Mouse (Mus musculus): ENCODE data around the gene Rph3al.

Rph3al gene

GRCm38 (mm10) chr11:75907406-75907805, 30.8 kb downstream of the Rph3al start:
- no peak for DNase-seq (ENCODE audit: low spot score in 2 of 2)

- no peak for DNase-seq (ENCODE audit: low spot score in 2 of 2)
Measured at GRCm38 (mm10) chr11:75906556-75906955, 31.7 kb downstream of the Rph3al start.

GRCm38 (mm10) chr11:75904982-75905381, 33.2 kb downstream of the Rph3al start:
- DNase-seq (ENCODE audit: low spot score in 2 of 2) = no peak

- DNase-seq (ENCODE audit: low spot score in 2 of 2) = no peak
Measured at GRCm38 (mm10) chr11:75904501-75904900, 33.7 kb downstream of the Rph3al start.

GRCm38 (mm10) chr11:75903486-75903885, 34.7 kb downstream of the Rph3al start:
- DNase-seq (ENCODE audit: low spot score in 2 of 2) = peak in 1 of 2 experiments; percentile 51

DNA sequence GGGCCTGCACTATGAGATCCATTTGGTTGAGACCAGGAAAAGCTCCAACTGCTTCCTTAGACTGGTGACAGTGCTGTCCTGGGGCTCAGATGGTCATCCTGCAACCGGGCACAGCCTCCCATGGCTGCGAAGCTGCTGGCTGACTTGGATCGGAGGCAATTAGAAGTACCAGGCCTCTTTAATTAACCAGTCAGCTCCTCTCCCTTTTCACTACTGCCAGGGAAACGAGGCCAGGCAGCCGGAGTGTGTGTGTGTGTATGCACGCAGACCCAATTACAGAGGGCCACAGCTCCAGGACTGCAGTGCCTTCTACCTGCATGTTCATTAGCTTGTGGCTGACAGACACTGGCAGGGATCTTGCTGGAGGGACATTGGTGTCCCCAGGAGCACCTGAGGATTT, 36.9 kb downstream of the Rph3al start:
- no peak for DNase-seq (ENCODE audit: low spot score in 2 of 2)

DNA sequence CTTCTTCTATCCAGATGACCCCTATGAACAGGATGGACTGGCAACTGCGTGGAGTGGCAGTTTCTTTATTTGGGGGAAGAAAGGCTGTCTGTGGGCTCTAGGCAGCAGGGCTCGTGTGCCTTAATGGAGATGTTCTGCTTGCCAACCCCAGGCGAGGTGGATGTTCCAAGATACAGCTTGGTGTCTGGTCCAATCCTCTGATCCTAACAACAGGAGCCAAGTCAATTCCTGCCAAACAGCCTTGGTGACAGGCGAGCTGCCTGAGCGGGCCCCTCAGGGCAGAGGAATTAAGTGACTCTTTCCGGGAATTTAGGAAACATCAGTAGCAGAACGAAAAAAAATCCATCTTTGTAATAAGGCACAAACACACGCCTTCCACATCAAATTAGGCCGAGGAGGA, 38.6 kb downstream of the Rph3al start:
- no peak for DNase-seq (ENCODE audit: low spot score in 2 of 2)

- DNase-seq (ENCODE audit: low spot score in 2 of 2) = no peak
Measured at GRCm38 (mm10) chr11:75898532-75898931, 39.7 kb downstream of the Rph3al start.

GRCm38 (mm10) chr11:75894791-75895420, 43.3 kb downstream of the Rph3al start:
- no peak for DNase-seq (ENCODE audit: low spot score in 2 of 2)

DNA sequence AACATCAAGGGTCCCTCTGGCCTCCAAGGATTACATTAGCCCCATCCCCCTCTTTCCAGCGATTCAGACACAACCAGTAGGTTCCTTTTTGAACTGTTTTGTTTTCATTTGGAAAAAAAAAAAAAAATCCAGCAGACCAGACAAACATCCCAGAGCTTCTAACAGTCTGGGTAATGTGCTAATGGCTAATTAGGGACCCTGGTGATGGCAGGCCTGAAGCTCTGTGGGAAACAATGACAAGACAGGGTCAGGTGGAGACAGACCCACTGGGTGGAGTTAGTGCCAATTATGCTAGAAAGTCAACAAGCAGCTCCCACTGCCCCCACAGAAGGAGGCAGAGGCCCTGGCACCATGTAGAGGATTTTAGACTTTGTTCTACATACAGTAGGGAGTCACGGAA, 44.3 kb downstream of the Rph3al start:
- no peak for DNase-seq (ENCODE audit: low spot score in 2 of 2)

- DNase-seq (ENCODE audit: low spot score in 2 of 2) = no peak
Measured at GRCm38 (mm10) chr11:75887349-75887748, 50.9 kb downstream of the Rph3al start.

GRCm38 (mm10) chr11:75881234-75881633, 57.0 kb downstream of the Rph3al start:
- DNase-seq (ENCODE audit: low spot score in 2 of 2) = no peak

GRCm38 (mm10) chr11:75880064-75880463, 58.2 kb downstream of the Rph3al start:
- DNase-seq (ENCODE audit: low spot score in 2 of 2) = no peak

GRCm38 (mm10) chr11:75878460-75878859, 59.8 kb downstream of the Rph3al start:
- no peak for DNase-seq (ENCODE audit: low spot score in 2 of 2)

DNA sequence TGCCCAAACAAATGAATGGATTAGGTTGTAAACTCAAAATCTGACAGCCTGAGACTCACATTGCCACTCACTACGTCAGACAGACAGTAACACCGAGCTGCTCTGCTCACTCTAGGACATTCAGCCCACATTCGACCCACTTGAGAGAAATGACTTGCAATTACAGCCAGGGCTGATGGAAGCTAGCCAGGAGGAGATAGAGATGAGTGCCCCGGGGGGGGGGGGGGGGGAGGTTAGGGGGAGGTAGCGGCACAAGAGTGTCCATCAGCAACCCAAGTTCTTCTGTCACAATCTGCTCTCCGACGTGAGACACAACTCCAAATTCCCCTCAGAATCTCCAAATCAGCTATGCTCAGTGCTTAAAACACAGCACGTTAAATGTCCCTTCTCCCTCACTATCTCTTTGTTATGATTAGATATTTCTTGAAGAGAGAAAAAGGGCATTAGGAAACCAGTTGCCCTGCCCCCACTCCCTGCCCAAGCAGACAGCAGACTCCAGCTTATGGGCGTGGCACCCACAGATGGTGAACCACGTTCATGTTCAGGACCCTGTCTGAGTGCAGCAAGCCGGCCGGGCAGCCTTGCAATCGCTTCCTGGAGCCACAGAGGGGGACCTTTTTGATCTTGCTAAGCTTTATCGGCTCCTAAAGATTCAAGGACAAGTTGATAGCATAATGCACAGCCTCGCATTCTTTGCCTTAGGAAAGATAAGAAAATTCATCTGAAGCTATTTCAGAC, 62.0 kb downstream of the Rph3al start:
- no peak for DNase-seq (ENCODE audit: low spot score in 2 of 2)

DNA sequence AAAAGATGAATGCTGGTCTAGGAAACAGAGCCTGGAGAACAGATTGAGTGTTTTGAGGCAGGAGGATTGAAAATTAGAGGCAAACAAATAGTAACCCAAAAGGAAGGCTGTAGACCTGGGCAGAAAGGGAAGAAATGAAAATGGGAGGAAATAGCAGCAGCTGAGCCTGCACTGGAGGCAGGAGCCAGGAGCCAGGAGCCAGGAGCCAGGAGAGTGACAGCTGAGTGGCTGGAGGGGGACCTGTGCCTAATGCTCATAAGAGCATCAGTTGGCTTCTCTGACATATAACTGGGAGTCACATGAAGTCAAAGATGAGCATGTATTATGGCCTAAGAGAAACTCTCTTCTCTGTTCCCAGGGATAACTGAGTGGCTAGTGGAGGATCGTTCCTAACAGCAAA, 66.5 kb downstream of the Rph3al start:
- DNase-seq (ENCODE audit: low spot score in 2 of 2) = no peak

DNA sequence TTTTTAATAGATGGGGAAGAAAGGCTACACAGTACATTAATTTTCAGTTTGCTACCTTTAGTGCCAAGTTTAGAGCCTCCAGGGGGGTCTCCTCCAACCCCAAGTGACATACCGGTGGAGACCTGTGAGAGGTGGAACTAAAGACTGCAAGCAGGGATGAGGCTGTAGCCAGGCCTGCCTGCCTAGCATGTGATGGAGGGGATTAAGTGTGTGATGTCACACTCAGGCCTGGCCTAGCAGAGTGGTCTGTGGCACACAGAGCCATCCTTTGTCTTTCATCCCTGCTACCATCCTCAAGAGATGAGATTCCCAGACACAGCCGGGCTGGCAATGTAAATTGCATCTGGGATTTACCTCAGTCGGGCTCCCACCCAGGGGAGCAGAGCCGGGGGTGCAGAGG, 67.3 kb downstream of the Rph3al start:
- no peak for DNase-seq (ENCODE audit: low spot score in 2 of 2)

- no peak for DNase-seq (ENCODE audit: low spot score in 2 of 2)
Measured at GRCm38 (mm10) chr11:75870386-75870785, 67.8 kb downstream of the Rph3al start.

DNA sequence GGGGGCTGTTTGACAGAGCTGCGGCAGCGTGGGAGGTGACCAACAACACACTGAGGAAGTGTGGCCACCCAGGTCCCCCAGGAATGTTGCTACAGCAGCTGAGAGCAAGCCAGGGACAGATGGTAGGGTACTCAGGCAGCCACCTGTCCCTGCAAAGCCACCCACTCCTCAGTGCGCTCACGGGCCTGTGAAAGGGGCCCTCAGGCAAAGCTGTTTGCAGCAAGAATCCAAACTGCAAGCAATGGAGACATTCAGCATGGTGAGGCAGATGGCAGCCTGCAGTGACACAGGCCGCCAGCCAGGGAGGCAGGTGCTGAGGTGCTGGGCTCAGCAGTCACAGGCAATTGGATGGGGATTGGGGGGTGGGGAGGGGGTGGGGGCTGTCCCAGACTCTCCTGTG, 68.3 kb downstream of the Rph3al start:
- DNase-seq (ENCODE audit: low spot score in 2 of 2) = no peak

DNA sequence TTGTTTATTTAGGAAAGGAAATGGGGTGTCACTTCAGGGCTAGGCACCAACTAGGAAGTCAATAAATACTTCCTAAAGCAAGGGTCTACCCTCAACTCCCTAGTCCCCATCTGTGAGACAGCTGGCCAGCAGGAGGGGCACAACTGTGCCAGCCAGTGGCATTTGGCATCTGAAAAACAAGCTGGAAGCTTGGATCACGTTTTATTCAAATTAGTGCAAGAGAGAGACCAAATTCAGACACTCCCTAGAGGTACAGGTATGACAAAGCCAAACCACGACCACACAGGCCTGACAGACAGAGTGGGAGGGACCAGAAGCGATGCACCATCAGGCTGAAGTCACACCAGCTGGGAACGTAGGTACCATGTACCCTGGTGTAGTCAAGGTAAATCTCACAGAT, 71.4 kb downstream of the Rph3al start:
- DNase-seq (ENCODE audit: low spot score in 2 of 2) = no peak

GRCm38 (mm10) chr11:75865859-75866258, 72.4 kb downstream of the Rph3al start:
- DNase-seq (ENCODE audit: low spot score in 2 of 2) = no peak

DNA sequence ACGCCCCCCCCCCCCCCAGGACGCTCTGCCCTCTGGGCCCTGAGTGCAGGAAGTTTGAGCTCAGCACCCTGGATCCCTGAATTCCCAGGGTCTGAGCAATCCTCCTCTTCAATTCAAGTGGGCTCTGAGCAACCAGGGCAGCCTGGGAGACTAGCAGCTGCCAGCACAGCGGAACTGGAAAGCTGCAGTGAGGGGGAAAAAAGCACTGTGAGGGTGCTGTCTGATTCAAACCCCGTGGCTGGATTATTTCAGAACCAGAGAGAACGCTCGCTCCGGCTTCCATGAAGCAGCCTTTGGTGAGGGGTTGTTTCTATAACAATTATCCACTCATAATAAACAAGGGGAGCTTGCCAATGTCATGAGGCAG, 73.0 kb downstream of the Rph3al start:
- no peak for DNase-seq (ENCODE audit: low spot score in 2 of 2)

GRCm38 (mm10) chr11:75864529-75865252, 73.5 kb downstream of the Rph3al start:
- no peak for DNase-seq (ENCODE audit: low spot score in 2 of 2)
